Mouse (Mus musculus) urinary bladder, adult 2 months (tissue): ENCODE measurements around the gene Cenpx. TPM values are rescaled to one million over a fixed set of nuclear protein-coding genes. Genes with fewer than 3 reads are reported as not detected.
"Not testable (repeated sequence)": the region's sequence is repeated elsewhere in the genome, so short reads cannot be mapped to it uniquely, and the experiment has no call there.

Experiments
- DNase-seq: peaks from one replicate; pipeline ENCODE4 v3.0.0; 2022; ENCODE audit warnings: low spot score
- polyA plus RNA-seq: library from polyadenylated mRNA; depleted of rRNA; stranded (reverse); fragments of >200 nt; gene quantifications from 2 replicates; pipeline ENCODE4 v1.2.3, GENCODE M21; 2012; rRNA removed

Cenpx gene
- polyA plus RNA-seq = 62.3 and 76.0 TPM in 2 replicates

DNA sequence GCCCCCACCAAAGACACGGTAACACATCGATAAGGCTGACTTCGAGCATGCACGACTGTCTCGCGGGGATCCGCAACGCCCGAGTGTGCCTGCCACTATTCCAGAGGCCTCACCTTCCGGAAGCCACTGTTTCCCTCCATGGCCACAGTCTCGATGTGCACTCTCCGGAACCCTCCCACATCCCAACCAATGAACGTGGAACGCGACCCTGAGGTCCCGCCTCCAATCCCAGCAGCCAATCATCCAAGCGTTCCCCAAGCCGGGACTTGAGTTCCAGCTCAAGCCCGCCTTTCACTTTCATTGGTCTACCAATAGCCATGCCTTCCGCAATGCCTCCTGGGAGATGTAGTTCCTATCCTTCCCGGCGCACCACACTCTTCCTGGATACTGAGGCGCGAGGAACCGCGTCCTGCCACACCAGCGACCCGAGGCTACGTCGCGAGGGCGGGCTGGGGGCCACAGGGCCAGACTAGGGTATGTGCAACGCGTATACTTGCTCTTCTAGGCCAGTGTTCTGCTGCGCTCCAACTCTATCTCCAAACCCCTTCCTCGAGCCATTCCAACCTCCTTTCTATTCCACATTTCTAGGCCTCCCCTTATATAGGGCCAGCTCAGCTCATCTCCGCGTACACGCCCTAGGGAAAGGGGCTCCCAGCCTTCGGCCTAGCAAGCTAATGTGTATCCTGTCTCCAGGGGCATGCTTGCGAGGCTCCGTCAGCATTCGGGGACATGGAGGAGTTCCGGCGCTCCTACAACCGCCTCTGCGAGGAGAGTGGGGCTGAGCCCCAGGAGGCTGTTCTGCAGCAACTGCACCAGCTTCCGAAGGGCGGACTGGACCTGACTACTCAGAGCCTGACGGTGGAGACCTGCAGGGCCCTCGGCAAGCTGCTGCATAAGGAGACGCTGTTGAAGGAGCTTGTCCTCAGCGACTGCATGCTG is at the start of gene Cenpx, which contains the start of gene Lrrc45:
TSS of gene Cenpx (minus strand) at position 159 of the 939 bp plus-strand sequence.
TSS of gene Lrrc45 (plus strand) at position 346 of the 939 bp plus-strand sequence.
- peak; percentile 82 for DNase-seq

DNA sequence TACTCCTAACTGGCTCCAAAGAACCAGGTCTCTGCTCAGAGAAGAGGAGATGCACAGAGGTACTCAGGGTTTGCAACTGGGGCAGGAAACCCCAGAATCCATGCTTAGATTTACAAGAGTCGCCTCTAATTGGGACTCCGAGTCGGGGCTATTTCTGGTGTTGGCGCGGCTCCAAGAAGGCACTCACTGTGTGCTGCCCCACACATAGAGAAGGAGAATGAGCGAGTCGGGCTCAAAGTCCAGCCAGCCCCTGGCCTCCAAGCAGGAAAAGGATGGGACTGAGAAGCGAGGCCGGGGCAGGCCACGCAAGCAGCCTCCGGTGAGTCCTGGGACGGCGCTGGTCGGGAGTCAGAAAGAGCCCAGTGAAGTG is 49.1 kb upstream of the Cenpx start, which contains the start of gene Hmga1b:
TSS of gene Hmga1b (plus strand) at position 123 of the 370 bp plus-strand sequence.
- not testable (repeated sequence) for DNase-seq

DNA sequence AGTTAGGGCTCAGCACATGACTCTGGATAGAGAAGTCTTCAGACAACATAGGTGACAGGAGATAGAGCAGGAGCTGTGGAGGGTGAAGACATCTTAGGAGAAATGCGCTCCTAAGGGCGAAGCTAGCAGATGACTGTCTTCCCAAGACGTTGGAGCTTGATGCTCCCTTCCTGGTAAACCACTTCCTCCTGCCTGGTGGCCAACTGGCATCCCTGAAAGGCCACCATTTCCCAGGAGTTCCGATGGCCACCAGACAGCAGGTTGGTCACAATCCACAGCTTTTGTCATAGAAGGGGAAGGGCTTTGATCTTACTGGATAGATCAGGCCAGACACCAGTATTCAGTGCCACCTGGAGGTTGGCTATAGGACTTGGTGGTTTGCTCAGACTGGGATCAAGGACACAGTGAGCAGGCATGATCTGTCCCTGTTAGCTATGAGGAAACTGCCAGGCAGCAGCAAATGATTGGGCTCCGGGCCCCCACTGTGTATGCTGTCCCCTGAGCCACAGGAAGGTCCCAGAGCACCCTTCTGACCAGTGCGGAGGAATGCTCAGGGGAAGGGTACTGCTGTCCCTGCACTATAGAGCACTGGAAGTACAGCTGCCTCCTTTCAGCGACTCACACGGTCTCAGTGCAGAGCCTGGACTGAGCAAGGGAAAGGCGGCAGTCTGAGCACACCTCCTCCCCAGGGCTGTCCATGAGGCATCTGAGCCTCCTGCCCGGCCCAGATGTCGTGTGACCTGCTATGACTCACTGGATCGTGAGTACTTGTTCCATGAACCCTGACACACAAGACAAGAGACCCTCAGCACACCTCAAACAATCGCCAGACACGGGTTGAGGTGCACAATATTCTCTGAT is 48.5 kb upstream of the Cenpx start:
- no peak for DNase-seq

DNA sequence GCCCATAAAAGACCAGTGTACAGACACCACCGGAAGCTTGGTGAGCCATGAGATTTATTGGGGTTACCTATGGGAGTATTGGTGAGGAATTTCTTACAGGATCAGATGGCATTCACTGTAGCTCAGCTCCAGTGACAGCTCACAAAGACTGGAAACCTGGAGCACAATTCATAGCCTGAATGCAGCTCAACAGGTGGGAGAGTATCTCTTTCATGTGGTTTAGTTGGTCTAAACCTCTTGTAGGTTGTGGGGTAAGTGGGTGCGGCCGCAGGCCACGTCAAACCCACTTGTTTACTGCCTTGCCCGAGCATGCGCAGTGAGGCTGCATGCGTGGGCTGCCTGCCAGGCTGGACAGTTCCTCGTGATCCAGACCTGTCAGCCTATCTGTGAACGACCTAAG is 46.7 kb upstream of the Cenpx start:
- DNase-seq = no peak

DNA sequence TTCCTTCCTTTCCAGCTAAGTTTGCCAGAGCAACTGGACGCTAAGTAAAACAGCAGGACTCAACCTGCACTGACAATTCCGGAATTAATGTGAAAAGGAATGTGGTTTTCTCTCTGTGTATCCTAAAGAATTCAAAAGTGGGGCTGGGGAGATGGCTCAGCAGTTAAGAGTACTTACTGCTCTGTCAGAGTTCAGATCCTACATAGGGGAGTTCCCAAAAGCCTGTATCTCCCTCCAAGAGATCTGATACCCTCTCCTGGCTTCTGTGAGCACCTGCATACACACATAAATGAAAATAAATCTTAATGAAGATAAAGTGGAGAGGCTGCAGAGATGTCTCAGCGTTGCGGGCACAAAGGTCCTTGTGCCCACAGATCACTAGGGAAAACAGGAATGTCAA is 38.1 kb upstream of the Cenpx start:
- no peak for DNase-seq

DNA sequence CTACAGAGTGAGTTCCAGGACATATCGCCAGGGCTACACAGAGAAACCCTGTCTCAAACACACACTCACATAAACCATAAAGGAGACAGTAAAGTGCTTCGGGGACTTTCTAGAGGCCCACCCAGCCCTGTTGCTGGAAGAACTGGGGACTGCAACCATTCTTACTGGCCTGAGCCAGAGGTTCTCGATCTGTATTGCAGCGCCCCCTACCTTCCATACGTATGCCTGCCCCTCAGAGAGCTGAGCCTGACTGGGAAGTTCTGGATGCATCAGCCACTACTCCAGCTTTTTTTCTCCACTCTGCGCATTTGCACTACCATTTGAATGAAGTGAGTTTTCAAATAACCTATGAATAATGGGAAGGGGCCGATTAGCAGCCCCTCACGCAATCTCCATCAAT is 35.9 kb upstream of the Cenpx start:
- DNase-seq = no peak

DNA sequence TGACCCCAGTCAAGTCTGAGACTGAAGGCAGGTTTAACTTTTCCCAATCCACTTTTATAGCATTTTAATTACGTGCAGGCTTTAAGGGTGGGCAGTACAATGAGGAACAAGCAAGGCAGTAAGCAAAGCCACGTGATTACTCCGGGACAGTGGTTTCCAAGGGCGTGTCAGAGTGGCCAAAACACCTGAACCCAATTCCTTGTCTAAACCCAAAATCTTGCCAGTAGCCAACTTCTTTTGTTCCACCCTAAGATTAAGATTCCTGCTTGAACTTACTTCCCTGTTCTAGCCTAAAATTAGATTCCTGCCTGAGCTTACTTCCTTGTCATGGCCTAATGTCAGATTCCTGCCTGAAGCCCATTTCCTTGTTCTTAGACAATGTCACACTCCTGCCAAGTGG is 34.4 kb upstream of the Cenpx start:
- no peak for DNase-seq

DNA sequence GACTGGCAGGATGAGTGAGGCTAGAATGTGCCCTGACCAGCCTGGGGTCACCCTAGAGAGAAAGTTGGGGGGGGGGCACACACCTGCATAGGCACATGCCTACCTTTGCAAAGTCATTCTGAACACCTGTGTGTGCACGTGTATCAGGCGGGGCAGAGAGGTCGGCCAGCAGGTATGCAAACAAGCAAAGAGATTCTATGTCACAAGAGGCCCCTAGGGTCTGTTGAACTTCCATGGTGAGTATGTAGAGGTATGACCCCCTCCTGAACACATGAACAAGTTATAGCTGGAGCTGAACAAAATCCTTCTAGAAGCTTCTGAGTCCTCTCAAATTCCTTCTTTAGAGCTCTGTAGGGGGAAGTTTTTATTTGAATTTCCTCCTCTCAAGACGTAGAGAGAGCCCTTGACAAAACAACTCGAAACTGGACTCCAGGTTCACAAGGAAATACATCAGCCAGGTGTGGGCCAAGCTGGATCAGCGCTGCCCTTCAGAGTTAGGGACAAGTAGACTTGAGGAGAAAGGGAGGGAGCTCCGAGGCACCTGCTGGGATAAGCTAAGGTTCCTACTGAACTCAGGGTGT is 30.7 kb upstream of the Cenpx start:
- no peak for DNase-seq

DNA sequence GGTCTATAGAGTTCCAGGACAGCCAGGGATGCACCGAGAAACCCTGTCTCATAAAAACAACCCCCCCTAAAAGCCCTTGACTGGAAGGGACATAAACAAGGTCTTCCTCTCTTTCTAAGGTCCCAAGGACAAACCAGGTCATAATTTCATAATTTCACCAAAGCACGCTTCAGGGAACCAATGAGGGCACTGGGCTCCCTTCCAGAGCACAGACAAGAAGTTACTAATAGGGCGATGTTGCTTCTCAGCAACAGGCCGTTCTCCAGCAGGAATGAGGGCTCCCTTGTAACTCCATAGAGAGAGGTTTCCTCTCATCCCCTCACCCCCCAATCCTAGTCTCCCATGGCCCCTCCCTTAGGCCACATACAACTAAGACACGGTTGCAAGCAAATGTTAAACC is 27.4 kb upstream of the Cenpx start:
- no peak for DNase-seq

DNA sequence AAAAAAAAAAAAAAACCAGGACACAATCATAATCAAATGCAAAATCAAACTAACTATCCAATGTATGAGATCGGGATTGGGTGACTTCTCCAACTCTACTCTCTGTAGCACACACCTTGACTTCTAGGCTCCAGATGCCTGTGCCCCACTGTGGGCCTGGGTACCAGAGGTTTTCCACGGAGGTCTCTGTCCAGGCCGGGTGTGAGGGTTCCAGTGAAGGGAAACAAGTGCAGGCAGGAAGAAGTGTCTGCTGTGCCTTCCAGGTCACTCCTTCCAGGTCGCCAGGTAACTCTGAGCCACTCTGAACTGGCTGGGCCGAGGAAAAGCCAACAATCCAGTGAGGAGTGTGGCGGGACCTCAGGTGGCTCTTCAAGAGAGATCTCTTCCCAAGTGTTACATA is 22.9 kb upstream of the Cenpx start:
- no peak for DNase-seq

DNA sequence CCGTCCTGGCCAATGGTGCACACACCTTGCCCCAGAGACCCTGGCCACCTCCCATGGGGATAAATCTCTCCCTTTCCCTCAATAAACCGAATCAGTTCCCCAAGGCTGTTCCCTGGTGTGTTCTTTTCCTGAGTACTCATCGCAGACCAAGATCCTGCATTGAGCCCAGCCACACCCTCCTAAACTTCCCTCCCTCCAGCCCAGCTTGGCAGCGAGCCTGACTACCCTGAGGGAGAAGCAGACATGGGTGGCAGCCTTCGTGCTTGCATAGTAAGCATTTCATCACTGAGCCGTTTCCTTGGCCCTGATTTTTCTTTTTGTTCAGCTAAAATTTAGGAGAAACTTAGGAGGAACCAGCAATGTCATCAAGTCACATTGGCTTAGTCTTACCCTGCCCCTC is 20.0 kb upstream of the Cenpx start:
- DNase-seq = peak; percentile 30

DNA sequence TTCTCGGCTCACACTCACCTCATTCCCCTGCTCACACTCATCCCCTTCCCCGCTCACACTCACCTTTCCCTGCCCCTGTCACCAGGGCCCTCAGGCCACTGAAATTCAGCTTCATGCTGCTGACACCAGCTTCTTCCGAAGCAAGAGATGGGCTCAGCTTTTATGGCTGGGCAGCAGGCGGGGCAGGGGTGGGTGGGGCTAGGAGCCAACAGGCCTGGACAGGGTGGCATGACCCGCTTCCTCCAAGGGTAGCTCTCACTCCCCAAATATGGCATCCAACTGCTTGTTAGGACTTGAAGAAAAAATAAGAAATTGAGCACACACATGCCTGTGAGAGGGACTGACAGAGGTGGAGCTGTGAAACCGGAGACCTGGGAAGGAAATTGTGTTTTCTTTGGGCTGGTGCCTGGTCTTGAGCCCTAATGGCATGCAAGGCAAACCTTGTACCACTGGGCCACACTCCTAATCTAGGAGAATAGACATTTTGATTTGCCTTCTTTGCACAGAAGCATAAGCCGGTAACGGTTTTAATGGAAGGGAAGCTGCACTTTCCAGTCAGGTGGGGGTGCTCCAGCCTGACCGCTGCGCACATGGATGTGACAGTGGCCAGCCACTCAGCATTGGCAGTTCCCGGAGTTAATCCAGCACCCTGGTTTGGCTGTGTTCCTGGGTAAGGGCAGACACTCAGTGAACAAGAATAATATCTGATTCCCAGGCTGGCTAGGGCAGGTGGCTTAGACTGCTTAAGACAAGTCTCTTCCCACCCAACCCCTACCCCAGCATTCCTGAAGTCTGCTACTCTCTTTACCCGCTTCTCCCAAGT is 18.5 kb upstream of the Cenpx start, which contains the start of gene Cbr2:
TSS of gene Cbr2 (minus strand) at position 257 of the 823 bp plus-strand sequence.
- peak; percentile 36 for DNase-seq

DNA sequence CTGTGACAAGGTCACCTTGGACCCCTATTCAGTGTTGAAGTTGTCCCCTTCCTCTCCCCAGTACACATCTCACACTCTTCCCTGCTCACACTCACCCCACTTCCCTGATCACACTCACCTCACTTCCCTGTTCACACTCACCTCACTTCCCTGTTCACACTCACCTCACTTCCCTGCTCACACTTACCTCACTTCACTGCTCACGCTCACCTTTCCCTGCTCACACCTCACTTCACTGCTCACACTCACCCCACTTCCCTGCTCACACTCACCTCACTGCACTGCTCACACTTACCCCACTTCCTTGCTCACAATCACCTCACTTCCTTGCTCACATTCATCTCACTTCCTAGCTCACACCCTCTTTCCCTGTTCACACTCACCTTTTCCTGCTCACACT is 17.9 kb upstream of the Cenpx start:
- no peak for DNase-seq

DNA sequence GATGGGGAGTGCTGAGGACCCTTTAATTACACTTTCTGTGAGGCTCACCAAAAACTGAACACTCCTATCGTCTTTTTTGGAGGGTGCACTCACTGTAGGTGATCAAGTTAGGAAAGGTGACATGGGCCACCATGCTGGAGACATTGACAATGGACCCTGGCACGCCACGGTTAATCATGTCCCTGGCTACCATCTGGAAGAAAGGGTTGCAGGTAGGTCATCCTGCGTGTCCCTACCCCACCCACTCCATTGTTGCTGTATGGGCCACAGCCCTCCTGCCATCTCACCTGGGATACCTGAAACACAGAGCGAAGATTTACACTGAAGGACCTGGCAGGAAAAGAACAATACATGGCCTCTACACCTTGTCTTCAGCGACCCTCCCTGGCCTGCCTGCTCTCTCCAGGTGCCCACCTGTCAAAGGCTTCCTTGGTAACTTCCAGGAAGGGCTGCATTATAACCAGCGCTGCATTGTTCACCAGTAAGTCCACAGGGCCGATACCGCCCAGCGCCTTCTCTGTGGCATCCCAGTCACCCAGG is 16.9 kb upstream of the Cenpx start:
- no peak for DNase-seq

DNA sequence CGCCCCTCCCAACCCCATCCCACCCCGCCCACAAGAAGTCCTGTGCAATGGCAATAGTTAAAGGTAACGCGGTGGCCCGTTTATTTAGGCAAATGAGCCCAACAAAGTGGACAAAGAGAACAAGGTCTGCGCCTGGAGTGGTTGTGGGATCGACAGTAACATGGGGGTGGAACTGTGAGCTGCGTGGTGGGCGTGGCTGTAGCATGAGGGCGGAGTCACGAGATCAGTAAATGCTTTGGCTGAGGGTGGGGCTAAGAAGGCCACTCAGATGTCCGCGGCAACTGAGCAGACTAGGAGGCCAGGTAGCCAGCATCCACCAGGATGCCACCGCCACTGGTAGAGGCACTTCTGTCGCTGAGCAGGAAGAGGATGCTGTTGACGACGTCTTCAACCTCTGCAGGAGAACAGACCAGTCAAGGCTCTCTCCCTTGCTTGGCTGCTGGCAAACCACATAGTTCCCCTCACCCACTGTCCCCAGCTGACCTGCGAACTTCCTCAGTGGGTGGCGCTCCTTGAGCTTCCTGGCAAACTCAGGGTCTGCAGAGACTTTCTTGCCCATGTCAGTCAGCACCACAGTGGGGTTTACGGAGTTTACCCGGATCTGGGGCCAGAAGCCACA is 16.0 kb upstream of the Cenpx start:
- not testable (repeated sequence) for DNase-seq

DNA sequence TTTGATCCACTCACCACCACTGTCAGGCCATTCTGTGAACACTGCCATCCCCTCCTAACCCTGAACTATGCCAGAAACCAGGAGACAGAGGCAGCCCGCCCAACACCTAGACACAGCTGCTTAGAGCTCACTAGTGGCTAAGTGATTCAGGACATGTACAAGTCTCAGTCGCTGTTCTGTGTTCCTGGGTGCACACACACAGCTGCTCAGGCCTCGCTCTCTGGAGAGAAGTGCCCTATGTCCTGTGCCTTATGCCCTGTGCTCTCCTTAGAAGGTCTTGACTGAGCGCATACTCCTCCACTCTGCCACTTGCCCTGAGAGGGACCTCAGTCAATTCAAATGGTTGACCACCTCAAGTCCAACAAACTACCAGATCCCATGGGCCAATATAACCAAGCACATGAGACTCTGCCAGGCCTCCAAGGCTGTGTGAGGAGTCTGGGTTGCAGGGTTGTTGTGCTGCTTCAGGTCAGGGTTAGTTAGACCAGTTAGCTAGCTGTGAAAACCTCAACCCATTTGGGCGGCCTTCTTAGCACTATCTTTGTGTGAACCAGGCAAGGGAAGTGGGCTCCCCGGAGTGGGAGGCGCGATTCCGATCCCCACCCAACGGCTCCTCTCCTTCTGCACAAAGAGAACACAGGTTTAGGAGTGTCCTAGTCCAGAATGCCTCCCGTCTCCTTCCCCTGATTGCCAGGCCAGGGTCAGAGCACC is 15.1 kb upstream of the Cenpx start:
- no peak for DNase-seq

DNA sequence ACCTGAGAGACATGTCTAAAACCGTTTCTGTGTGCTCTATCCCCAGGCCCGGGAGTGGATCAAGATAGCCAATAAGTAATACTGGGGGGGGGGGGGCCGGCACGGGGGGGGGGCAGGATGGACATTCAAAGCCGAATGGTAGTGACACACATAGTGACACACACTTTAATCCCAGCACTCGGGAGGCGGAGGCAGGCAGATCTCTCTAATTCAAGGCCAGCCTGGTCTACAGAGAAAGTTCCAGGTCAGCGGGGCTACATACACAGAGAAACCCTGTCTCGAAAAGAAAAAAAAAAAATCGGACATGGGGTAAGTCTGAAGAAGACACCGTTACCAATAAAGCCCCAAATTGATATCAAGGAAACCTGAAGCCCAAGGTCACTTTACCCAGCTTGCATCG is 14.0 kb upstream of the Cenpx start:
- no peak for DNase-seq

DNA sequence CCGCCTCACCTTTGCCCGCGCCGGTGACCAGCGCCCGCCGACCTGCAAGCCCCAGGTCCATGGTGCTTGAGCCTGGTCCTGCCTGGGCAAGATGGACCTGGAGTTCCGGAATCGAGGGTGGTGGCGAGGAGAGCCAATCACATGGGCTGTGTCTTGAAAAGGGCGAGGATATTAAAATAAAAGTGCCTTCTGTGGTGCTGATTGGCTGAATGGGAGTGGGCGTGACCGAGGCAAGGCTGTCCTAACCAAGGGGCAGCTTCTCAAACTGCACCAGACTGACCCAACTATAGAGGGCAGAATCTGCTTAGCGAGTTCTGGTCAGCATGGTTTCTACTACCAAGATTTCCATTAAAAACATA is 13.6 kb upstream of the Cenpx start, which contains the start of gene Dcxr:
TSS of gene Dcxr (minus strand) at position 113 of the 359 bp plus-strand sequence.
- DNase-seq = peak; percentile 70

DNA sequence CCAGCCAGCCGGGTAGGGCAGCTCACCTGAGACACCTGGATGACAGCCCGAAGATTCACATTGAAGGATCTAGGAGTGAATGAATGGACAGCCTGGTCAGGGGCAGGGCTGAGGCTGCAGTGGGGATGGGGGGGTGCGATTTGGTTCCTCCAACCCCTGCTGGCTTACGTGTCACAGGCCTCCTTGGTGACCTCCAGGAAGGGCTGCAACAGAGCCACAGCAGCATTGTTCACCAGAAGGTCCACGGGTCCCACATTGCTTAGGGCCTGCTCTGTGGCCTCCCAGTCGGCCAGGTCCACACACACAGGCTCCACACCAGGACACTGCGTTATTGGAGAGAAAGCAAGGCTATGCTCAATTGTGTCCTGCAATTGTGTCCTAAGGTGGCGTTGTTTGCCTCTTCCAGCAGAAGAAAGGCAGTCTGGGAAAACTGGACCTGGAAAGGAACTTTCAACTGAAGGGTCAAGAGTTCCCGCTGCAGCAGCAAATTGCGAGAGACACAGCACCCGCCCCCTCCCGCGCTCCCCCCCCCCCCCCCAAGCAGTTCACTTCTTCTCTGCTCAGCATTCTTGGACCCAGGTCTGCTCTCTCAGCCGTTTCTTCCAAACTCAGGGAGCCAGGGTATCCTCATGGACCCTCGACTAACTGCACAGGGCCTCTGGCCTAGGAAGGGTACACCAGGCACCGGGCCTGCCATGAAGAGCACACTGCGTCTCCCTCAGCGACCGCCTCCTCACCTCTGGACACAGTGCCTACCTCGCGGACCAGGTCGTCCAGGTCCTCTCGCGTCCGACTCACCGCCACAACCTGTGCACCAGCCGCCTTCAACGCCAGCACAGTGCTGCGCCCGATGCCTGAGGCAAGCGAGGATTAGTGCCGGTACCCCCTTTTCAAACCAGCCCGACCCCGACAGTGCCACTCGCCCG is 13.0 kb upstream of the Cenpx start:
- no peak for DNase-seq
